Mouse (Mus musculus) embryonic facial prominence, embryonic 13.5 days (tissue): ENCODE measurements around the gene Cnih1. TPM values are rescaled to one million over a fixed set of nuclear protein-coding genes. Genes with fewer than 3 reads are reported as not detected.
A peak's percentile ranks its signal among the peaks of the same experiment; 100 is the strongest.

Experiments used
- ATAC-seq: fragments of 200-750 bp; cut with Nextera tagmentation; 2 replicates; pipeline ENCODE4 v1.8.0; 2017; ENCODE audit warnings: low read depth; ENCODE audit not compliant: insufficient number of reproducible peaks, insufficient read depth, low FRiP score, low TSS enrichment
- H3K27ac ChIP-seq: fragments of 300-500 bp; sonication (generic); 2 replicates; pipeline ENCODE4 v1.5.1; 2015; ENCODE audit warnings: moderate library complexity, mild to moderate bottlenecking, inconsistent platforms
- H3K27me3 ChIP-seq: fragments of 300-500 bp; sonication (generic); 2 replicates; pipeline ENCODE4 v1.6.1; 2015; ENCODE audit warnings: mild to moderate bottlenecking, inconsistent platforms
- H3K36me3 ChIP-seq: fragments of 300-500 bp; sonication (generic); 2 replicates; pipeline ENCODE4 v1.6.1; 2015; ENCODE audit warnings: mild to moderate bottlenecking, inconsistent platforms
- H3K4me1 ChIP-seq: fragments of 300-500 bp; sonication (generic); 2 replicates; pipeline ENCODE4 v1.6.1; 2015; ENCODE audit warnings: inconsistent platforms
- H3K4me2 ChIP-seq: fragments of 300-500 bp; sonication (generic); 2 replicates; pipeline ENCODE4 v1.6.1; 2015; ENCODE audit warnings: moderate library complexity, mild to moderate bottlenecking, inconsistent platforms
- H3K4me3 ChIP-seq: fragments of 300-500 bp; sonication (generic); 2 replicates; pipeline ENCODE4 v1.5.1; 2015; ENCODE audit warnings: mild to moderate bottlenecking, inconsistent platforms
- H3K9ac ChIP-seq: fragments of 300-500 bp; sonication (generic); 2 replicates; pipeline ENCODE4 v1.6.1; 2015; ENCODE audit warnings: mild to moderate bottlenecking, inconsistent platforms
- H3K9me3 ChIP-seq: fragments of 300-500 bp; sonication (generic); 2 replicates; pipeline ENCODE4 v1.6.1; 2016; ENCODE audit warnings: inconsistent platforms
- WGBS: fragments of 180-500 bp; shearing (Covaris S2); methylation state at CpG from one replicate; pipeline ENCODE4 v1.1.7; 2015; ENCODE audit warnings: mixed read lengths; 5-methylcytosine and 5-hydroxymethylcytosine counted together
- polyA plus RNA-seq: library from polyadenylated mRNA; unstranded; fragments of >200 nt; fragmentation: Nextera tagmentation; extraction: Ambion mirVana; gene quantifications from 2 replicates; pipeline ENCODE4 v1.2.1, GENCODE M21; 2015

The Cnih1 gene
- polyA plus RNA-seq, 1 experiment from 2014 or later = 196 TPM

DNA sequence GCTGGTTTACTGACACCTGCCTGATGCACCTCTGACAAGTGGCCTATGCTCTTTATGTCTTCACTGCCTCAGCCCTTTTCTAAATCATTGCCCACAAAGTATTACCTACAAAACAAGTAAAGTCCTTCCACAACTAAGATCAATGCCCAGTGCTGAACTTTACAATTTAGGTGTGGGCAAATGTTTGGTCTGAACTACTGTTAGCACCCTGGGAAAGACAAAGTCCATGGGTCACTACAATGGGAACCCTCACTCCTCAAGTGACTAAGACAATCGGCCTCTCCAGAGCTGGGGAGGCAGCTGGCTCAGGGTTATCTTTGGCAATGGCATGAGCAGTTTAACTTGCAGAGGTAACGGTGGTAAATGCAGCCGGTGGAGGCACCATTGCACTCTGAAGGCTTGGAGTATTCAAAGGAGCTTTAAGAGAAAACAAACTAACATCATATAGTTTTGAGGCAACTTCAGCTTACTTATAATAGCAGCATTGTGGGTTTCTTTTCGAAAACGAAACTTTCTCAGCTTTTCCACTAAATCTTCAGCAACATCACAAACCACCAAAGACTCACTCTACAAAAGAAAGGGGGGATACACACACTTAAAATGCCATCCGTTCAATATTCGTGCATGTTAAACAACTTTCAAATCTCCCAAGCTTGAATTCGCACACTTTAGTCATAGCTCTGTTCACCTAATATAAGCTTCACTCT, 28.9 kb upstream of the Cnih1 start:
- H3K36me3 ChIP-seq = peaks cover 40% of the 10 kb centered on the region
- no peak overlapping the region for H3K27ac ChIP-seq
- ATAC-seq = no peak
- H3K4me3 ChIP-seq = no peak overlapping the region
- peaks cover 14% of the 10 kb centered on the region for H3K4me1 ChIP-seq
- no peak overlapping the region for H3K4me2 ChIP-seq
- no peaks in the 10 kb centered on the region for H3K27me3 ChIP-seq
- 93% methylated on average over 8 of the region's 8 CpGs for WGBS
- H3K9ac ChIP-seq = no peak overlapping the region
- no peaks in the 10 kb centered on the region for H3K9me3 ChIP-seq

DNA sequence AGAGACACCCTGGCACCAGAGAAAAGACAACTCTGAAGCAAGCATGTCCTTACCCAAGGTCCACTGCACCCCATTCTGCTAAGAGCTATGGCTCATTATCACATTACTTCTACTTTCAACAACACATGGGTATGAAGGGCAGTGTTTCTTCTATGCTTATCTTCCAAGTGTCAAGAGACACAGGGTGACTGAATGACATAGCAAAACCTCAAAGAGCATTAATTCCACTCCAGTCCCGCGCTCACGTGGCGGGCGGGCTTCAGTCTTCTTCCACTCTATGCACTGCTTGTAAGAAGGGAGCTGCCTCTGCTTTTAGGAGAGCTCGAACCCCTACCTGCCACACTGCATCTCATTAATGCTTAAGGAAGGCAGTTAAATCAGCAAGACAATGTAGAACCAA, 27.4 kb upstream of the Cnih1 start:
- Histone ChIP-seq H3K4me3 (no peak overlapping the region), H3K4me1 (peaks cover 7% of the 10 kb centered on the region), H3K9me3 (no peaks in the 10 kb centered on the region), H3K9ac (no peak overlapping the region), H3K27me3 (no peaks in the 10 kb centered on the region), H3K27ac (no peak overlapping the region), H3K4me2 (no peak overlapping the region), H3K36me3 (peaks cover 52% of the 10 kb centered on the region)
- no peak for ATAC-seq
- WGBS = 86% methylated on average over 6 of the region's 6 CpGs

DNA sequence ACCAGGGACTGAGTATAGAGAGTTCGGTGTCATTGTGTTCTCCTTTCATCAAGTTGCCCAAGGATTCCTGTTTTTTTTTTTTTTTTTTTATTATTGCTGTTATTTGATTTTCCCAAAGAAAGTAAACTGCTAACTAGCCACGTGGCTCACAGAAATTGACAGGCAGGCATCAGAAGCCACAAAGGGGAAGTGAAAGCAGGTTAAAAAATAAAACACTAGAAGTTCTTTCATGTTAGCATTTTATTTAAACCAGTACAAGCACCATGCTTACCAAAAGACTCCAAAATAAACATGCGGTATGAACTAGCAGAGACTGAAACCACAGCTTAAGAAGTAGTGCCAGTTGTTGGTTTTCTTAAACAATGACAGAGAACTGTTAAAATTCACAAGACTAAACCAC, 19.7 kb upstream of the Cnih1 start:
- Histone ChIP-seq H3K9ac (no peak overlapping the region), H3K4me1 (no peaks in the 10 kb centered on the region), H3K9me3 (no peaks in the 10 kb centered on the region), H3K4me2 (no peak overlapping the region), H3K27ac (no peak overlapping the region), H3K36me3 (peaks cover 31% of the 10 kb centered on the region), H3K4me3 (no peak overlapping the region), H3K27me3 (no peaks in the 10 kb centered on the region)
- WGBS = 75% methylated on average over 3 of the region's 3 CpGs
- ATAC-seq = no peak

DNA sequence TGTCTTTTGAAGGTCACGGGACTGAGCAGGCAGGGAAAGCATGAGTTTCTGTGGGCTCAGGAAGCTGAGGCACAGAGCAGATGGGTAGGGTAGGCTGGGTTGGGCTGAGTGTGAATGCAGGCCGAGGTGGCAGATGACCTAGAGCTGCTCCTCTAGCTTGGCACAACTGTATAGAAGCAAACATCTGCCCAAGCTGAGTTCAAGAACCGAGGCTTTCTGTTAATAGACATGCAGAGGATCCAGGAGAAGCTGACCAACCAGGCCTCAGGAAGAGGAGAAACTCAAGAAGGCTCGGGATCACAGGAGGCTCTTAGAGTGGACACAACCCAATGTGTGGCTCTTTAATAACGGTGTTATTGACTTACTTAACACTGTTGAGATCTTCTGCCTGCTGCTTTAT, 18.0 kb upstream of the Cnih1 start:
- 83% methylated on average over 5 of the region's 5 CpGs for WGBS
- Histone ChIP-seq H3K4me1 (no peaks in the 10 kb centered on the region), H3K36me3 (peaks cover 17% of the 10 kb centered on the region), H3K4me3 (no peak overlapping the region), H3K27me3 (no peaks in the 10 kb centered on the region), H3K9me3 (no peaks in the 10 kb centered on the region), H3K27ac (no peak overlapping the region), H3K4me2 (no peak overlapping the region), H3K9ac (no peak overlapping the region)
- ATAC-seq = no peak

DNA sequence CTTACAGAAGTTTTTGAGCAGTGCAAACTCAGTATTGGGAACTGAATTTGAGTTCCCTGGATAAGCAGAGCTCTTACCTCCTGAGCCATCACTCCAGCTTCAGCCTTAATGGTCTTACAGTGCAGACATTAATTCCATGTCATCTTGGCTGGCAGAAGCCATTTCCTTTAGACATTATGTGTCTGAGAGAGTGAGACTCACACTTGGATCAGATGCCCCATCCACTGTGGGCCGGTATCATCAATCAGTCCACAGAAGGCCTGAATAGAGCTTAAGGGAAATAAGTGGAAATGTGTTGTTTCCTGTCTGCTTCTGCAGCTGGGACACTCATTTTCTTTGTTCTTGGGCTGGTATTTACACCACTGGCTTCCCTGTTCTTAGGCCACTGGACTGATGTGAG, 15.6 kb upstream of the Cnih1 start:
- H3K9me3 ChIP-seq = no peaks in the 10 kb centered on the region
- no peaks in the 10 kb centered on the region for H3K4me1 ChIP-seq
- WGBS = 83% methylated on average over 1 of the region's 1 CpGs

DNA sequence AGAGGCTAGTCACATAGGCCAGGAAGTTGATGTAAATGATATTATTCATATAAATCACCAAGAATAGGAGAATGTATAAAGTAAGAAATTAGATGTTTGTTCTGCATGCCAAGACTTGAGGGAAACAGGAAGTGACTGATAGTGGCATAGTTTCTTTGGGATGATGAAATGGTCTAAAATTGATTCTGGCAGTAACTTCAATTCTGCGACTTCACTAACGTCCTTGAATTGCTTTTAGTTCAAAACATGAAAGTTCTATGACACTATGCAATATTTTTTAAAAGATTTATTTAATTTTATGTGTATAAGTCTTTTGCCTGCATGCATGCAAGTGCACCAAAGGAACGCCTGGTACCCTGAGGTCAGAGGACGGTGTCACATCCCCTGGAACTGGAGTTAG, 15.0 kb upstream of the Cnih1 start:
- Histone ChIP-seq H3K9ac (no peak overlapping the region), H3K27ac (no peak overlapping the region), H3K4me3 (no peak overlapping the region), H3K4me1 (no peaks in the 10 kb centered on the region), H3K9me3 (no peaks in the 10 kb centered on the region), H3K27me3 (no peaks in the 10 kb centered on the region), H3K36me3 (peaks cover 11% of the 10 kb centered on the region; the same call in 1 of the 2 replicates), H3K4me2 (no peak overlapping the region)
- WGBS = 83% methylated on average over 4 of the region's 4 CpGs
- no peak for ATAC-seq

More for the DNA sequence above, 15.6 kb upstream of the Cnih1 start:
- Histone ChIP-seq H3K36me3 (peaks cover 11% of the 10 kb centered on the region; the same call in 1 of the 2 replicates), H3K27me3 (no peaks in the 10 kb centered on the region), H3K9ac (no peak overlapping the region), H3K4me2 (no peak overlapping the region), H3K27ac (no peak overlapping the region), H3K4me3 (no peak overlapping the region)
- no peak for ATAC-seq

DNA sequence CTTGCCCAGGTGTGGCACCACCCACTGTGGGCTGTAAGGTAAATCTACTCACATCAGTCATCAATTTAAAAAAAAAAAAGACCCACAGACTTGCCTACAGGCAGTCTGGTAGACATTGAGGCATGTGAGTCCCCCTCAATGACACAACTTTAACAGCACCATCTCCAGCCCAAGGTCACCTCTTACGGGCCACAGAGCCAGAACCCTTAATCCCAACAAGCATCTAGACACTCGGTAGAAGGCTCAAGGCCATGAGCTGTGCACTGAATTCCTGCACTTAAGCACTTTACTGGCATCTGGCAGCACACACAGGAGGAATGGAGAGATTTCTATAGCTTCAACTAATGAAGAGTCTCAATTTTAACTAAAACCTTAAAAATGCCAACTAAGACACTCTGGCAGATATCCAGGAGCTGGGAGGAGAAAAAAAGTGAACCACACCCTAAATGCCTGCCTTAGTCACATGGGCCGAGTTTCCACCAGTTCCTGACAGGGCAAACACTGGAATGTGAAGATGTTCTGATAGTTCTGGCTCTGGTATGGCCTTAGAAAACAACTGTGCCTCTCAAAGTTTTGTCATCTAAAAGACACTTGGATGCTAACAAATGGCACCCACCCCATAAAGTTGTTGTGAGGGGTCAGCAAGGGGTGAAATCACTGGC, 12.6 kb upstream of the Cnih1 start:
- Histone ChIP-seq H3K4me1 (no peaks in the 10 kb centered on the region), H3K36me3 (peaks cover 6% of the 10 kb centered on the region; the same call in 1 of the 2 replicates), H3K27me3 (no peaks in the 10 kb centered on the region), H3K27ac (no peak overlapping the region), H3K9me3 (no peaks in the 10 kb centered on the region), H3K4me3 (no peak overlapping the region), H3K9ac (no peak overlapping the region), H3K4me2 (no peak overlapping the region)
- no peak for ATAC-seq
- 81% methylated on average over 3 of the region's 3 CpGs for WGBS

DNA sequence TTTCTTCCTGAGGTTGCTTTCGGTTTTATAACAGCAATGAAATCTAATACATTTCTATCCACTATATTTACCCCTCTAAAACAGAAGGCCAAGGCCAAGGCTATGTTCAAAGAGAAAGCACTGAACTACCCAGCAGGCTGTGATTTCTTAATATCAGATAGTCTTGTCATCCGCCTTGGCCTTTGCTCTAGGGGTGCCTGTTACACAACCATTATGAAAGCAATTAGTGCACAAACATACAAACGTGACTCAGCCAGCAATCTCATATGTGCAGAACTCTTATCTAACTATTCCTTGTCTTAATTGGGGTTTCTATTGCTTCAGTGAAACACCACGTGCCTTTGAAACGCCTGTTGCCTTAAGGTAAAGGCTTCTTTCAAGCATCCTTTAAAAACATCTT, 5.9 kb upstream of the Cnih1 start:
- Histone ChIP-seq H3K27ac (no peak overlapping the region), H3K36me3 (peaks cover 2% of the 10 kb centered on the region; the same call in 1 of the 2 replicates), H3K9me3 (no peaks in the 10 kb centered on the region), H3K27me3 (no peaks in the 10 kb centered on the region), H3K4me2 (no peak overlapping the region), H3K9ac (no peak overlapping the region), H3K4me3 (no peak overlapping the region), H3K4me1 (no peaks in the 10 kb centered on the region)
- 88% methylated on average over 5 of the region's 5 CpGs for WGBS
- no peak for ATAC-seq

DNA sequence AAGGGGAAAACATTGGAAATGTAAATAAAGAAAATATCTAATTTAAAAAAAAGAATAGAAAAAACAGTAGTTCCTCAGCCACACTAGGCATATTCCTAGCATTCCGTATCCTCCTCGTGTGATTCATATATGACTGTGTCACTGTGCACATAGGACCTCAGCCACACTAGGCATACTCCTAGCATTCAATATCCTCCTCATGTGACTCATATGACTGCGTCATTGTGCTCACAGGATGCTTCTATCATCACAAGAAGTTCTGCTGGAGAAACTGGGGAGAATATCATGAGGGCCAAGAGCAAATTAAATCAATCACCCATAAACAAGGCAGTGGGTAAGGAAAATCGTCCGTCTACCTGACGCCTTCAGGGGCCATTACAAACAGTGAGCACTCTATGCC, 2.5 kb upstream of the Cnih1 start:
- H3K4me1 ChIP-seq = peaks cover 14% of the 10 kb centered on the region
- 88% methylated on average over 6 of the region's 6 CpGs for WGBS

DNA sequence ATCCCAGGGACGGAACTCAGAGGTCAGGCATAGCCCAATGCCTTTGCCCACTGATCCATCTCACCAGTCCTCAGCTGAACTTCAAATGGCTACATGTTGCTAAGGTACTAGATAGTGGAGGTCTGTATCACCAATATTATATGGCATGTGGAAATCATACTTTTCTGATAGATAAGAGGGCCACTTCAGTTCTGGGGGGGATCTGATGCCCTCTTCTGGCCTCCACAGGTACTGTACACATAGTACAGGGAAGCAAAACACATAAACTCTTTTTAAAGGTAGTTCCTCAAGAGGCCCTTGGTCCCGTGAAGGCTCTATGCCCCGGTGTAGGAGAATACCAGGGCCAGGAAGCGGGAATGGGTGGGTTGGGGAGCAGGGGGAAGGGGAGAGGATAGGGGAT, 2.1 kb upstream of the Cnih1 start:
- WGBS = 72% methylated on average over 4 of the region's 4 CpGs
- no peaks in the 10 kb centered on the region for H3K9me3 ChIP-seq
- H3K9ac ChIP-seq = no peak overlapping the region
- H3K4me3 ChIP-seq = no peak overlapping the region
- peaks cover 15% of the 10 kb centered on the region for H3K4me1 ChIP-seq
- ATAC-seq = no peak
- H3K27me3 ChIP-seq = no peaks in the 10 kb centered on the region
- no peak overlapping the region for H3K27ac ChIP-seq
- no peak overlapping the region for H3K4me2 ChIP-seq
- no peaks in the 10 kb centered on the region for H3K36me3 ChIP-seq

More for the DNA sequence above, 2.5 kb upstream of the Cnih1 start:
- no peak overlapping the region for H3K4me3 ChIP-seq
- no peaks in the 10 kb centered on the region for H3K36me3 ChIP-seq
- H3K4me2 ChIP-seq = no peak overlapping the region
- no peak overlapping the region for H3K9ac ChIP-seq
- H3K9me3 ChIP-seq = no peaks in the 10 kb centered on the region
- H3K27me3 ChIP-seq = no peaks in the 10 kb centered on the region
- no peak overlapping the region for H3K27ac ChIP-seq
- no peak for ATAC-seq

DNA sequence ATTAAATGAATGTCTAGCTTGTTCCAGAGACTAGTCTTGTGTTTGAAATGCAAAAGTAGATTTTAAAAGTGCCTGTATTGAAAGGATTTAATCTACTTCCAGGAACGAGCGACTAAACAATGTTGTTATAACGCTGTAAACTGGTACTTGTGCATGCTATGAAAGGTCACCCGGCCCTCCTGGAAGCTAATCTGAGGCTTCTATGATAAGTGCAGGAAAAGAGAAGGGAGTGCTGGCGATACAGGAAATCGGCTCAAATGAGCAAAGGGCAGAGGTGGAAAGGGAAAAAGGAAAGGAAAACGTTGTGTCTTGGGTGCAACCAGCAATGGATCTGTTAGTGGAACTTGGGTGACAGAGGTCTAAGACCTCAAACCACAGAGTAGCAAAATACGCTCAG, 292 bp upstream of the Cnih1 start:
- Histone ChIP-seq H3K9me3 (no peaks in the 10 kb centered on the region), H3K27ac (peak overlapping the region; percentile 99), H3K9ac (peak overlapping the region; percentile 98; the same call in 1 of the 2 replicates), H3K4me2 (peak overlapping the region; percentile 77), H3K36me3 (0 out of 2 replicates have a peak, but pooled peaks cover 2% of the 10 kb centered on the region), H3K4me1 (peaks cover 31% of the 10 kb centered on the region), H3K27me3 (no peaks in the 10 kb centered on the region), H3K4me3 (peak overlapping the region; percentile 95)
- no peak for ATAC-seq
- WGBS = 26% methylated on average over 8 of the region's 8 CpGs

DNA sequence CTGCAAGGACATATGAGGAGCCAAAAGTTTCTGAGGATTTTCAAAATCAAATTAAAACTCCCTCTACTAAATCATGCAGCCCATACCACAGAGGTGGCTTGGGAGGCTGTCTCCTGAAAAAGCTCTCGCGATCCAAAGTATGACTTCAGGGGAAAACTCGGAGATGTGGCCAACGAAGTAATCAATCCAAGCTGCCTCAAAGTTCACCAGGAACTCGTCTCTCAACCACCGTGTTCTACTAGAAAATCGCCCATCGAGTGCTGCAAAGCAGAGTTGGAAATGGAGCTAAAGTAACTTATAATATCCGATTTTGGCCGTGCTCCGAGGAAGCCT, 791 bp downstream of the Cnih1 start:
- peak overlapping the region; percentile 77 for H3K4me2 ChIP-seq
- peaks cover 7% of the 10 kb centered on the region; the same call in 1 of the 2 replicates for H3K36me3 ChIP-seq
- H3K27me3 ChIP-seq = no peaks in the 10 kb centered on the region
- ATAC-seq = 0 out of 2 replicates have a peak, but pooled peaks have one; percentile 11
- peaks cover 34% of the 10 kb centered on the region for H3K4me1 ChIP-seq
- H3K9me3 ChIP-seq = no peaks in the 10 kb centered on the region
- under 1% methylated on average over 11 of the region's 11 CpGs for whole genome bisulfite sequencing
- peak overlapping the region; percentile 98 for H3K9ac ChIP-seq
- peak overlapping the region; percentile 99 for H3K27ac ChIP-seq
- H3K4me3 ChIP-seq = peak overlapping the region; percentile 95
